Mouse (Mus musculus) frontal cortex, postnatal 36 days (tissue): ENCODE measurements around the gene Ubr1.
"Not testable (repeated sequence)": the region's sequence is repeated elsewhere in the genome, so short reads cannot be mapped to it uniquely, and the experiment has no call there.

Experiments
- DNase-seq, 2 experiments: peaks; one replicate each; pipeline ENCODE4 v3.0.0; 2022; ENCODE audit warnings: low spot score in 2 of 2

Gene Ubr1

GRCm38 (mm10) chr2:120976308-120976707 lies 5.8 kb upstream of the Ubr1 start:
- DNase-seq, result no peak

GRCm38 (mm10) chr2:120972964-120973363 lies 2.4 kb upstream of the Ubr1 start:
- DNase-seq, result no peak

GRCm38 (mm10) chr2:120972257-120972656 lies 1.7 kb upstream of the Ubr1 start:
- not testable (repeated sequence) for DNase-seq

- DNase-seq, result no peak
Observed at GRCm38 (mm10) chr2:120971766-120972165, 1.3 kb upstream of the Ubr1 start.

GRCm38 (mm10) chr2:120970045-120970539 lies 423 bp downstream of the Ubr1 start:
- DNase-seq, result no peak

GRCm38 (mm10) chr2:120965486-120965885 lies 5.0 kb downstream of the Ubr1 start:
- DNase-seq, result no peak

- no peak for DNase-seq
Observed at GRCm38 (mm10) chr2:120963110-120963509, 7.4 kb downstream of the Ubr1 start.

GRCm38 (mm10) chr2:120960261-120960660 lies 10.3 kb downstream of the Ubr1 start:
- DNase-seq, result no peak

- no peak for DNase-seq
Observed at GRCm38 (mm10) chr2:120959827-120960226, 10.7 kb downstream of the Ubr1 start.

GRCm38 (mm10) chr2:120959363-120959762 lies 11.2 kb downstream of the Ubr1 start:
- DNase-seq, result no peak

- no peak for DNase-seq
Observed at GRCm38 (mm10) chr2:120952176-120952938, 18.2 kb downstream of the Ubr1 start.

- DNase-seq, result peak; percentile 35 to 59
Observed at GRCm38 (mm10) chr2:120951208-120951607, 19.3 kb downstream of the Ubr1 start.

GRCm38 (mm10) chr2:120933038-120933437 lies 37.5 kb downstream of the Ubr1 start:
- DNase-seq, result no peak

- DNase-seq, result no peak
Observed at GRCm38 (mm10) chr2:120909556-120909955, 61.0 kb downstream of the Ubr1 start.

GRCm38 (mm10) chr2:120896361-120896760 lies 74.2 kb downstream of the Ubr1 start:
- no peak for DNase-seq

- DNase-seq, result no peak
Observed at GRCm38 (mm10) chr2:120887601-120888000, 82.9 kb downstream of the Ubr1 start.

GRCm38 (mm10) chr2:120873192-120873591 lies 97.3 kb downstream of the Ubr1 start:
- peak in 1 of 2 experiments; percentile 24 for DNase-seq

- DNase-seq, result peak; percentile 27 to 31
Observed at GRCm38 (mm10) chr2:120871447-120872336, 98.8 kb downstream of the Ubr1 start.

- peak; percentile 39 to 60 for DNase-seq
Observed at GRCm38 (mm10) chr2:120867336-120867735, 103.2 kb downstream of the Ubr1 start.

GRCm38 (mm10) chr2:120866561-120866960 lies 104.0 kb downstream of the Ubr1 start:
- DNase-seq, result no peak

- no peak for DNase-seq
Observed at GRCm38 (mm10) chr2:120863389-120863788, 107.1 kb downstream of the Ubr1 start.

- DNase-seq, result no peak
Observed at GRCm38 (mm10) chr2:120860699-120861098, 109.8 kb downstream of the Ubr1 start.

- no peak for DNase-seq
Observed at GRCm38 (mm10) chr2:120858131-120858530, 112.4 kb downstream of the Ubr1 start.
